Mouse (Mus musculus) fat pad, adult 2 months (tissue): ENCODE measurements around the gene Erc2.

ENCODE experiments used
- DNase-seq: peaks from one replicate; pipeline ENCODE4 v3.0.0-alpha.2; 2011; ENCODE audit warnings: low read depth, low spot score; ENCODE audit errors: extremely low read depth

Erc2 gene

GRCm38 (mm10) chr14:28356031-28356430 lies 733.8 kb downstream of the Erc2 start:
- DNase-seq: no peak

- DNase-seq: no peak
Measured at GRCm38 (mm10) chr14:28359502-28359901, 737.3 kb downstream of the Erc2 start.

- DNase-seq: no peak
Measured at GRCm38 (mm10) chr14:28359983-28360382, 737.8 kb downstream of the Erc2 start.

- DNase-seq: no peak
Measured at GRCm38 (mm10) chr14:28362336-28362735, 740.1 kb downstream of the Erc2 start.

- no peak for DNase-seq
Measured at GRCm38 (mm10) chr14:28370713-28371112, 748.5 kb downstream of the Erc2 start.

GRCm38 (mm10) chr14:28371651-28372050 lies 749.4 kb downstream of the Erc2 start:
- DNase-seq: no peak

GRCm38 (mm10) chr14:28375642-28376091 lies 753.4 kb downstream of the Erc2 start:
- DNase-seq: no peak

GRCm38 (mm10) chr14:28376208-28376805 lies 754.1 kb downstream of the Erc2 start:
- DNase-seq: no peak

- no peak for DNase-seq
Measured at GRCm38 (mm10) chr14:28377519-28377918, 755.3 kb downstream of the Erc2 start.

GRCm38 (mm10) chr14:28380129-28380528 lies 757.9 kb downstream of the Erc2 start:
- DNase-seq: no peak

- DNase-seq: no peak
Measured at GRCm38 (mm10) chr14:28381801-28382550, 759.7 kb downstream of the Erc2 start.

GRCm38 (mm10) chr14:28386815-28387607 lies 764.8 kb downstream of the Erc2 start:
- no peak for DNase-seq

- DNase-seq: no peak
Measured at GRCm38 (mm10) chr14:28398915-28399314, 776.7 kb downstream of the Erc2 start.

GRCm38 (mm10) chr14:28399897-28400296 lies 777.7 kb downstream of the Erc2 start:
- DNase-seq: no peak

GRCm38 (mm10) chr14:28405277-28405840 lies 783.1 kb downstream of the Erc2 start:
- DNase-seq: no peak

GRCm38 (mm10) chr14:28409390-28409789 lies 787.2 kb downstream of the Erc2 start:
- no peak for DNase-seq

- no peak for DNase-seq
Measured at GRCm38 (mm10) chr14:28409796-28410347, 787.6 kb downstream of the Erc2 start.

GRCm38 (mm10) chr14:28410789-28411225 lies 788.6 kb downstream of the Erc2 start:
- DNase-seq: no peak

GRCm38 (mm10) chr14:28412252-28412995 lies 790.2 kb downstream of the Erc2 start:
- DNase-seq: no peak

- no peak for DNase-seq
Measured at GRCm38 (mm10) chr14:28413516-28413915, 791.3 kb downstream of the Erc2 start.
